Mouse (Mus musculus) skeletal muscle tissue, adult 2 months (tissue): ENCODE results near the gene Gm20388.

Experiments used
- DNase-seq: peaks from one replicate; pipeline ENCODE4 v3.0.0-alpha.2; 2012; ENCODE audit warnings: low read depth, low spot score

Gene Gm20388

GRCm38 (mm10) chr8:122720070-122720729 lies 2809.6 kb downstream of the Gm20388 start:
- no peak for DNase-seq

DNA sequence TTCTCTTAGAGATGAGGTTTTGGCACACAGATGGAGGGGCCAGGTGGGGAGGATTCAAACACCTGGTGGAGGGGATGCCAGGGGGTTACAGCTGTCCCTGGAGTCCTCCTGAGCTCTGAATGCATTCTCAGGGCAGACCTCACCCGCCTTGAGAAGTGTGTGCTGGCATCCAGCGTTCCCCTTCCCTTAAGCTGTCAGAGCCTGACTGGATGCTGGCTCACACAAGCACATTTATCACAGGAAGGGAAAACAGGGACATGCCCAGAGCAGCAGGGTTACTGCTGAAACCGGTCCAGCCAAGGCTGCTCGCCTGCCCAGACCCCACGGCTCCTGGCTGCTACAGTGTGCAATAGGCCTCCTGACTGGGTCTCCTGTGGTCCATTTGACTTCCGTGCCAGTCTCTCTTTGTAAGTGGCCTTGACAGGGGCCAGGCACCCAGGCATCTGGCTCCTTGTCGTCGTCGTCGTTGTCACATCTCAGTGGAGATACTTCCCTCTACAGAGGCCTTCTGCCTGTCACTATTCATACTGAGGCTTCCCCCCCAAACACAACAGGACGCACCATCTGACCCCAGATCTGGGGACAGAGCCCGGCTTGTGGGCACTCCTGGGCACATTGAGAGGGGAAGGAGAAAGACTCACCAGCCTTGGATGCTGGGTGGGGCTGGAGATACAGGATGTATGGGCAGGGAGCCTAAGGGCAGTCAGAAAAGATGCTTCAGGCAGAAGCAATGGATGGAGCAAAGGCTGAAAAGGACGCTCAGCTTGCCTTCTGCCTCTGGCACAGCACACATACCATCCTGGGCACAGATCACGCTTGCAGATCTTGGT lies 2810.4 kb downstream of the Gm20388 start:
- no peak for DNase-seq

DNA sequence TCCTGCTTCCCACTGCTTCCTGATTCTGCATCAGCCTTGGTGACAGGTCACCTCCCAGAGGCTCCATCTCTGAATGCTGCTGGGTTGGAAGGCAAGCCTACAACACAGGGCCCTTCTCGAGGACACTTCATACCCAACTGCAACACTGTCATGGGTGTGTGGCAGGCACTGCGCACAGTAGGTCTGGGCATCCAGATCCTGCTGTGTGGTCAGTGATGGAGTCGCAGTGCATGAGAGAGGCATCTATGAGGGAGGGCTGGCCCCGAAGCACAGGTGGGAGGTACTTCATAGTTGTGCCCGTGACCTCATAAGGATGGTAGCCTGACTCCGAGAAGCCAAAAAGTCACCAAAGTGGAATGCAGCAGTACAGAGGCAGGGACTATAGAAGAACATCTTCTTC lies 2814.5 kb downstream of the Gm20388 start:
- DNase-seq: no peak

DNA sequence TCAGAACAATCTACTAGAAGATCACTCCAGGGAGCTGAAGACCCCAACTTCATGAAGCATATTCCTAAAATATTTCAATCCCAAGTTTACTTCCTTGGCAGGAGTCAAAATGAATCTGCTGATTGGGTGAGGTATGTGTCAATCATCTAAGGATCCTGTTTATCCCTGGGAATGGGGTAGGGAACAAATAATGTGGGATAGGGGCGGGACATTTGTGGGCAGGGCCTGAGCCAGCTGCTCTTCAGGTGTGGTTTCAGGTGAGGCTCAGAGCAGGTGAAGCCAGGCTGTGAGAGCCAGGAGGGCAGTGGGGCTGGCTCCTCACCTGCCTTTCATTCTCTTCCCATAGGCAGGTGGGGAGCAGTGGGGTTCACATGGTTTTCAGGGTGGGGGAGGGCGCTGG lies 2816.1 kb downstream of the Gm20388 start:
- no peak for DNase-seq

GRCm38 (mm10) chr8:122727412-122727811 lies 2816.8 kb downstream of the Gm20388 start:
- no peak for DNase-seq

GRCm38 (mm10) chr8:122728630-122729029 lies 2818.0 kb downstream of the Gm20388 start:
- DNase-seq: no peak

DNA sequence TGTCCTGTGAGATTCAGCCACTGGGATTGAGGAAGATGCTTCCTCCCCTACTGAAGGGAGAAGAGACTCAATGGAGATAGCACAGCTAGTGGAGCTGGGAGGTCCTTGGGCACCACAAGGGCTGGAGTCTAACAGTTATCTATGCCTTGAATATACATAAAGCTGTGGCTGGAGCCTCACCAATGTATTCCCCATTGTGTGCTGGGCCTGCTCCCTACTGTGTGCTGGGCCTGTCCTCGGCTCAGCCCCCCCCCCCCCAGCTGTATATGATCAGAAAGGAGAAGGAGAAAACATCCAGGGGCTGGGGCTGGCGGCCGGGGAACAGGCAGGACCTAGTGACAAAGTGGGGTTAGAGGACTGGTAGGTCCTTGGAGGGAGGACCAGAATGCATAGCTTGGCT lies 2824.5 kb downstream of the Gm20388 start:
- DNase-seq: no peak

- no peak for DNase-seq
These were observed 2825.2 kb downstream of the Gm20388 start for GRCm38 (mm10) chr8:122735542-122736473.

- no peak for DNase-seq
These were observed 2826.0 kb downstream of the Gm20388 start for GRCm38 (mm10) chr8:122736623-122737022.

GRCm38 (mm10) chr8:122737071-122737470 lies 2826.4 kb downstream of the Gm20388 start:
- DNase-seq: no peak

- DNase-seq: no peak
These were observed 2827.2 kb downstream of the Gm20388 start for GRCm38 (mm10) chr8:122737886-122738285.

DNA sequence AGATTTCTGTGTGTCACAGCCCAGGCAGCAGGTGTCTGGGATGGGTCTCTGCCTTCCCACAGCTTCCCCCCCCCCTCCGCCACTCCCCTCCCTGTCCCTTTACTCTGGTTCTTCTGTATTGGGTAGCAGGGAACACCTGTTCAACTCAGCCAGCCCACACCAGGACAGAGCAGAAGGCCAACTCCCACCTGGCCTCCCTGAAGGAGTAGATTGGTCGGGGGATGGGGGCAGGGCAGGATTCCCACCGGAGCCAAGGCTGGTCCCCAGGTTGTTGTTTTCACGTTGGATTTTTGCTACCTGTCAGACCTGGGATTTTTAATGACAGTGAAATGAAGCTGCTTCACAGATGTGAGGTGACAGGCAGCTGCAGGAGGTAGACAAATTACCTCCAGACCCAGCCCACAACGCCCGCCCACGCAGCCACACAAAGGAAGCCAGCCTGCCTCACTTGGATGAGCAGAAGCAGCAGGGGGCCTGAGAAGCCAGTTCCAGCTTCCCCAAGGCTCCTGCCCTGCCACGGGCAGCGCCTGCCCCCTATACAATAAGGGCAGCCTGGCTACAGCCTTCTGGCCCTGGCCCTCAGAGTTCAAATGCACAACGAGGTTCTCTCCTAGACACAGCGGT lies 2828.6 kb downstream of the Gm20388 start:
- DNase-seq: no peak

GRCm38 (mm10) chr8:122742471-122742870 lies 2831.8 kb downstream of the Gm20388 start:
- no peak for DNase-seq

DNA sequence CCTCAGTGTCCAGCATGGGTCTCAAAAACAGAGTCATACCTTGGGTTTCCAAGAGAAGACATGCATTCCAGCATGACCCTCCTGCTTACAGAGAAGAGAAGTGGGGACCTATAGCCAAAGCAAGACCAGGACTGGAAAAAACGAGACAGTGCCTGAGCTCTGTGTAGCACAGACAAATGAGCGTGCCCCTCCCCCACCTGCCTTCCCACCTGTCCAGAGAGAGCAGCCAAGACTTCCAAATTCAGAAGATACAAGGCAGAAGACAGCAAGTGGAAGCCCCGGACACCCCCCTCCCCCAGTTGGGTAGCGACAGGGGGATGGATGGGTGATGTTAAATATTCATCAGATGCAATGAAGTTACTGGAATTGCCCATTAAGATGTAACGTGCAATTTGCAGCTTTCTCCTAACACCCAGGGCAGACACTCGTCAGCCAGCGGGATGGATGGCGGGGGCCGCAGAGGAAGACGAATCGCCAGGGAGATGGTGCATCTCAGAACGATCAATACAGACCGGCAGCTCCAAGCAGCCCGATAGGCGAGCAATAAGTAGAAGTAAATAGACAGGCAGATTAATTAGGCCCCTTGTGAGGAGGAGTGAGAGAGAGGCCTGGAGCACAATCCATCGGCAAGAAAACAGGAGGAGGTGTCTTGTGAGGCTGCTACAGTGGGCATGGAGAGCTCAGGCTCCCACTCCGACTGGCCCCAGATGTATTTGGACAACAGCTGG lies 2834.5 kb downstream of the Gm20388 start:
- DNase-seq: no peak

DNA sequence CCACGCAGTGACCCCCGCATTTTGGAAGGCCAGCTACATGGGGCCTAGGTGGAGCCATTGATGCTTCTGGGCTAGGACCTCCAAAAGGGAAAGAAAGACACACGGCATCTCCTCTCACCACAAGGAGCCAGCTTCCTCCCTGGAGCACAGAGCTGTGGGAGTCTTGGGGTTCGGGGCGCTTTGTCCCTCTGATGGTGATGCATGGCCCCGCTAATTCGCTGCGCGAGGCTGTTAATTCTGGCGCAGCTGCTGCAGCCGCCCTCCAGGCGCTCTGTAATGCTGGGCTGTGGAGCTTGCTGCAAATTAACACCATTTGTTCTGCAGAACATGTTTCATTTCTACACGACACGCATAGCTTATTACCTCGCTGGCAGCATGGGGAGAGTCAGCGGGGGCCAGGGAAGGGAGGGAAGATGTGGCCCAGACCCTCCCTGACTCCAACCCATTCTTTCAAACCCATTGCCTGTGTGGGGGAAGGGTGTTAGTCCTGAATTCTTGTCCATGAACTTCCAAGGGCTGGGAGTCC lies 2835.2 kb downstream of the Gm20388 start:
- no peak for DNase-seq

GRCm38 (mm10) chr8:122746439-122746838 lies 2835.8 kb downstream of the Gm20388 start:
- DNase-seq: no peak

- DNase-seq: no peak
These were observed 2837.2 kb downstream of the Gm20388 start for GRCm38 (mm10) chr8:122747825-122748224.

DNA sequence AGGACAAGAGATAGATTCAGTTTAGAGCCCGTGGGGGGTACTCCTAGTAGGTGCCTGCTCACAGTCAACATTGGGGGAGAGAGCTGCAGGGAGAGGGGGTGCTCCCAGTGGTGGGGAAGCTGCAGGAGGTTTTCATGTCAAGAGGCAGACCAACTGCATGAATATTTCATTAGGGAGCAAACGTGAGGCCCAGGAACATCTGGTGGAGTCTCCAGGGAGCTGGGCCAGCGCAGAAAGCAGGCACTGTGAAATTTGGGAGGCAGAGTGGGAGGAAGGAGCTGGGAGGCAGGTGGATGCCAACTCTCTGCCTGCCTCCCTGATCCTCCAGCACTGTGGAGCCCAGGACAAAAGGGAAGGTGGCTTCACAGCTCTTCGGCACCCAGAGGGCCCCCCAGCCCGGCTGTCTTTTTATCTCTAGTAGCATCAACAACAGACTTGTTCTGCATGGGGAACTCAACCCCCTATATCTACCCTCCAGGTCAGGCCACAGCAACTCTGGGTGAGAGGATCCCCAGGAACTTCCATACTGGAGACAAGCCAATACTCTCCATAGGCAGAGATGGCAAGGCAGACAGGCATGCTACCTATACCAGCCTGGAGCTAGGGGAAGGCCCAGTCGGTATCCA lies 2838.8 kb downstream of the Gm20388 start:
- DNase-seq: no peak

DNA sequence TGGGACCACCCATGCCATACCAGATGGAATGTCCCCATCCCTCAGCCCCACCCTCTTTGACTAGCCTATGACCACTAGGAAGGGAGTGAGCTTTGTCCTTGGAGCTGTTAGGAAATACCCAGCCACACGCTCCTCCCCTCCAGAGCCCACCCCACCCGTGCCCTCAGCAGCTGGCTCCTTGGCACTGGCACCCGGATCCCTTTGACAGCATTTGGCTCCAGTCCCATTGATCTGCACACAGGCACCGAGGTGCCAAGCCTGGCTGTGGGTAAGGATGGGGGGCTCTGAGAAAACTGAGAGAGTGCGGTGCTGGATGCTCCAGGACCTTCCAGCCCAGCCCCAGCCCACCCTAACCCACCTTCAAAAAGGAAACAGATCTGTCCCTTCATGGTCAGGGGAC lies 2840.7 kb downstream of the Gm20388 start:
- DNase-seq: no peak

DNA sequence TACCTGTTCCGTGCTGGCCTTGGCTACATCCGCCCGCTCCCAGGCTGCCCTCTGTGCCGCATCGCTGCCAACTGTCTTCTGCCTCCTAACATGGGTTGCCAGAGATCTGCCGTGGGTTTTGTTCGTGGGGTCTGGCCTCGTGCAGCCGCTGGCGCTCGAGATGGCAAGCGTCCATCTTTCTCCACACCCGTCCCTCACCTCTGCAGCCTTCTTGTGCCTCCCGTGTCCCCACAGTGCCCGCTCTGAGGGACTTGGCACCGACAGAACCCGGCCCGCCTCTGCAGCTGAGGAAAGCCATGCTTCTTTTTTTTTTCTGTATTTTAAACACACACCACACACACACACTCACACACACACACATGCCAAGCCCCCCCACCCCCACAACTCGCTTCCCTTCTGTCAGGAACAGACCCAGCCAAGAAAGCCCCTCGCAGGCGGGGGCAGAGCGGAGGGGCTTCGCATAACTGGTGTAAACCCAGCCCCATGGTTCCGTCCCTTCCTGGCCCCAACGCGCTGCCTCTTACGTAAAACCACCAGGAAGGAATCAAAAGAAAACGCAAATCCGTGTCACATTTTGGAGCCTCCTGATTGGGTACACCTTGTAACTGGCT lies 2841.6 kb downstream of the Gm20388 start:
- DNase-seq: no peak
